17 mouse cellular contexts compared by ENCODE assay signal in genomic region chr9:101945326-101945725, GRCm38 (mm10).
A peak's percentile ranks its signal among the peaks of the same experiment; 100 is the strongest.
DNase-seq lines count a peak whose midpoint lies in the region; ATAC-seq and TF ChIP-seq lines count a peak whose summit lies in the region.
"Had no signal": no experiment of that assay in that cellular context is flagged by ENCODE, and none has a peak within 500 bp of the region (broad histone marks: within the 10 kb centered on the region; RNA-seq: fewer than 3 reads in every experiment).

No protein-coding gene starts in this region.

- H3K4me3 ChIP-seq in forebrain, postnatal 0 days (ENCODE audit: low read depth, low read length), result no peak overlapping the region
- H3K4me3 ChIP-seq in forebrain, embryonic 15.5 days, result no peak overlapping the region
- no peak overlapping the region for H3K4me3 ChIP-seq in liver, embryonic 11.5 days (ENCODE audit: low read depth, low read length)
- no peak overlapping the region for H3K4me3 ChIP-seq in liver, postnatal 0 days (ENCODE audit: low read depth, low read length)
- no peak overlapping the region for H3K4me3 ChIP-seq in liver, embryonic 14.5 days (ENCODE audit: insufficient read depth in 1 of 2, low read depth in 2 of 2, low read length in 2 of 2)
- H3K4me3 ChIP-seq: heart, embryonic 15.5 days; neural tube, embryonic 15.5 days had no signal

- H3K9me3 ChIP-seq in forebrain, postnatal 0 days (ENCODE audit: low read length), result no peaks in the 10 kb centered on the region
- H3K9me3 ChIP-seq in forebrain, embryonic 15.5 days, result no peaks in the 10 kb centered on the region
- no peaks in the 10 kb centered on the region for H3K9me3 ChIP-seq in liver, embryonic 11.5 days (ENCODE audit: control insufficient read depth, low read length)
- no peaks in the 10 kb centered on the region for H3K9me3 ChIP-seq in liver, postnatal 0 days (ENCODE audit: low read length)
- H3K9me3 ChIP-seq in liver, embryonic 14.5 days (ENCODE audit: control insufficient read depth, low read length), result no peaks in the 10 kb centered on the region
- H3K9me3 ChIP-seq: heart, embryonic 15.5 days; neural tube, embryonic 15.5 days had no signal

- H3K9ac ChIP-seq in forebrain, postnatal 0 days, result no peak overlapping the region
- H3K9ac ChIP-seq in forebrain, embryonic 15.5 days (replicated peaks), result no peak overlapping the region
- no peak overlapping the region for H3K9ac ChIP-seq in liver, embryonic 11.5 days (ENCODE audit: low read depth, low read length)
- no peak overlapping the region for H3K9ac ChIP-seq in liver, postnatal 0 days (replicated peaks)
- no peak overlapping the region for H3K9ac ChIP-seq in liver, embryonic 14.5 days (replicated peaks)
- H3K9ac ChIP-seq: heart, embryonic 15.5 days; neural tube, embryonic 15.5 days had no signal

- peak; percentile 32; the same call in 1 of the 2 replicates for ATAC-seq in forebrain, postnatal 0 days
- no peak for ATAC-seq in forebrain, embryonic 15.5 days (replicated peaks)
- peak; percentile 10; the same call in 1 of the 2 replicates for ATAC-seq in liver, embryonic 11.5 days (replicated peaks; ENCODE audit: low FRiP score)
- no peak for ATAC-seq in liver, postnatal 0 days
- no peak for ATAC-seq in liver, embryonic 14.5 days (ENCODE audit: insufficient read depth)
- no peak for ATAC-seq in megakaryocyte, adult 5-6 weeks (ENCODE audit: poor library complexity, severe bottlenecking)

- DNase-seq in forebrain, postnatal 0 days, result no peak
- DNase-seq in liver, embryonic 11.5 days (ENCODE audit: low spot score), result no peak
- no peak for DNase-seq in liver, postnatal 0 days
- DNase-seq in cerebellum, adult 9-11 months, result peak; percentile 31
- DNase-seq in liver, embryonic 14.5 days (ENCODE audit: low read depth in 3 of 3, low spot score in 3 of 3), result no peak
- no peak for DNase-seq in kidney, adult 18-20 months
- DNase-seq: embryo, embryonic 11 days; heart, postnatal 4 days; kidney, adult 8-10 months; kidney, postnatal 25 days; midbrain, embryonic 14.5 days; right cerebral cortex, postnatal 25 days; thymus, adult 2 months had no signal

- no peak for TF ChIP-seq CTCF in forebrain, postnatal 0 days (IDR thresholded peaks at IDR 0.05; ENCODE audit: low read depth)
- TF ChIP-seq CTCF in liver, postnatal 0 days (IDR thresholded peaks at IDR 0.05; ENCODE audit: low read depth), result no peak
- no peak for TF ChIP-seq CTCF in liver, embryonic 14.5 days (IDR thresholded peaks at IDR 0.05; ENCODE audit: low read depth)

- WGBS in forebrain, postnatal 0 days, result 39% methylated on average over 7 of the region's 7 CpGs
- 38% methylated on average over 7 of the region's 7 CpGs for WGBS in forebrain, embryonic 15.5 days
- WGBS in liver, embryonic 11.5 days, result 68% methylated on average over 7 of the region's 7 CpGs
- 68% methylated on average over 7 of the region's 7 CpGs for WGBS in liver, postnatal 0 days (ENCODE audit: insufficient replicate concordance)
- 54% methylated on average over 7 of the region's 7 CpGs for WGBS in liver, embryonic 14.5 days (ENCODE audit: insufficient replicate concordance)

- no peaks in the 10 kb centered on the region for H3K4me1 ChIP-seq in forebrain, postnatal 0 days (ENCODE audit: insufficient read depth)
- H3K4me1 ChIP-seq in forebrain, embryonic 15.5 days, result peaks cover 22% of the 10 kb centered on the region; the same call in 1 of the 2 replicates
- H3K4me1 ChIP-seq in liver, embryonic 11.5 days (replicated peaks; ENCODE audit: control insufficient read depth, insufficient read depth, low read length), result peaks cover 7% of the 10 kb centered on the region
- no peaks in the 10 kb centered on the region for H3K4me1 ChIP-seq in liver, postnatal 0 days (ENCODE audit: insufficient read depth)
- H3K4me1 ChIP-seq in liver, embryonic 14.5 days (replicated peaks; ENCODE audit: control insufficient read depth in 2 of 2, insufficient read depth in 2 of 2, low read length in 1 of 2), result peaks cover 11 to 13% of the 10 kb centered on the region in 2 experiments
- H3K4me1 ChIP-seq: heart, embryonic 15.5 days had no signal

- H3K4me2 ChIP-seq in forebrain, postnatal 0 days (ENCODE audit: low read depth), result no peak overlapping the region
- no peak overlapping the region for H3K4me2 ChIP-seq in forebrain, embryonic 15.5 days (replicated peaks)
- H3K4me2 ChIP-seq in liver, embryonic 11.5 days, result no peak overlapping the region
- H3K4me2 ChIP-seq in liver, postnatal 0 days (ENCODE audit: low read depth, low read length), result no peak overlapping the region
- H3K4me2 ChIP-seq in liver, embryonic 14.5 days (ENCODE audit: low read depth), result peak overlapping the region; percentile 18; the same call in 1 of the 2 replicates
- H3K4me2 ChIP-seq: heart, embryonic 15.5 days; neural tube, embryonic 15.5 days had no signal

- no peak overlapping the region for H3K27ac ChIP-seq in forebrain, postnatal 0 days (ENCODE audit: low read depth, low read length)
- H3K27ac ChIP-seq in forebrain, embryonic 15.5 days (replicated peaks), result no peak overlapping the region
- no peak overlapping the region for H3K27ac ChIP-seq in liver, embryonic 11.5 days (ENCODE audit: low read depth, low read length)
- H3K27ac ChIP-seq in liver, postnatal 0 days (ENCODE audit: low read depth), result no peak overlapping the region
- no peak overlapping the region for H3K27ac ChIP-seq in liver, embryonic 14.5 days
- H3K27ac ChIP-seq: heart, embryonic 15.5 days; neural tube, embryonic 15.5 days had no signal

- no peaks in the 10 kb centered on the region for H3K36me3 ChIP-seq in forebrain, postnatal 0 days (ENCODE audit: insufficient read depth)
- no peaks in the 10 kb centered on the region for H3K36me3 ChIP-seq in forebrain, embryonic 15.5 days
- no peaks in the 10 kb centered on the region for H3K36me3 ChIP-seq in liver, embryonic 11.5 days (ENCODE audit: control insufficient read depth, insufficient read depth, low read length)
- H3K36me3 ChIP-seq in liver, postnatal 0 days (replicated peaks; ENCODE audit: insufficient read depth, low read length), result no peaks in the 10 kb centered on the region
- no peaks in the 10 kb centered on the region for H3K36me3 ChIP-seq in liver, embryonic 14.5 days (replicated peaks; ENCODE audit: control insufficient read depth, insufficient read depth, low read depth)
- H3K36me3 ChIP-seq: heart, embryonic 15.5 days; neural tube, embryonic 15.5 days had no signal

- no peaks in the 10 kb centered on the region for H3K27me3 ChIP-seq in forebrain, postnatal 0 days (ENCODE audit: insufficient read depth, low read length)
- no peaks in the 10 kb centered on the region for H3K27me3 ChIP-seq in forebrain, embryonic 15.5 days
- no peaks in the 10 kb centered on the region for H3K27me3 ChIP-seq in liver, embryonic 11.5 days (replicated peaks; ENCODE audit: control insufficient read depth, insufficient read depth, low read length)
- no peaks in the 10 kb centered on the region for H3K27me3 ChIP-seq in liver, postnatal 0 days (ENCODE audit: insufficient read depth, low read length)
- no peaks in the 10 kb centered on the region for H3K27me3 ChIP-seq in liver, embryonic 14.5 days (ENCODE audit: control insufficient read depth, insufficient read depth, low read length)
- H3K27me3 ChIP-seq: neural tube, embryonic 15.5 days had no signal

- TF ChIP-seq EP300 in liver, postnatal 0 days (IDR thresholded peaks at IDR 0.05; ENCODE audit: low read depth), result no peak
- no peak for TF ChIP-seq EP300 in liver, embryonic 14.5 days (IDR thresholded peaks at IDR 0.05; ENCODE audit: low read depth)

Comparison
In these comparisons a context has a peak if more than half of its experiments do, and no peak if none do; other contexts are left out.
1. ATAC-seq: peak in forebrain, postnatal 0 days (single experiment) and liver, embryonic 11.5 days (single experiment); none in forebrain, embryonic 15.5 days (single experiment), liver, postnatal 0 days (single experiment), liver, embryonic 14.5 days (single experiment) and megakaryocyte, adult 5-6 weeks (single experiment).